Mouse (Mus musculus) T-helper 2 cell (primary cell): Measurements from ENCODE around the gene Zfp697.
"Not testable (repeated sequence)": the region's sequence is repeated elsewhere in the genome, so short reads cannot be mapped to it uniquely, and the experiment has no call there.

ENCODE experiments used
- in situ Hi-C: fragments of 300-600 bp; cut with MboI, MseI; formaldehyde crosslinking; loops from one replicate; pipeline ENCODE4 v1.15.1; 2025; ENCODE audit warnings: high pct_unique_total_duplicates

Gene Zfp697

GRCm38 (mm10) chr3:98368283-98368682 is 14.0 kb upstream of the Zfp697 start:
- in situ Hi-C loops = loop anchor here (10.0 to 25.0 kb wide), 2 partner anchors 57 to 194 kb away; no protein-coding TSS in a partner anchor

- in situ Hi-C loops = loop anchor here (10.0 to 25.0 kb wide), 2 partner anchors 56 to 194 kb away; no protein-coding TSS in a partner anchor
These were observed 13.5 kb upstream of the Zfp697 start for GRCm38 (mm10) chr3:98368776-98369175.

- in situ Hi-C loops = loop anchor here (25.0 kb wide), 1 partner anchor 188 kb away; no protein-coding TSS in a partner anchor
These were observed 8.1 kb upstream of the Zfp697 start for GRCm38 (mm10) chr3:98374062-98374719.

GRCm38 (mm10) chr3:98374980-98375379 is 7.3 kb upstream of the Zfp697 start:
- in situ Hi-C loops = loop anchor here (25.0 kb wide), 1 partner anchor 187 kb away; no protein-coding TSS in a partner anchor

- in situ Hi-C loops = no loop called here
These were observed 4.0 kb upstream of the Zfp697 start for GRCm38 (mm10) chr3:98378267-98378666.

GRCm38 (mm10) chr3:98379236-98379635 is 3.0 kb upstream of the Zfp697 start:
- in situ Hi-C loops = no loop called here

- in situ Hi-C loops = loop anchor here (10.0 kb wide), 1 partner anchor 943 kb away; no protein-coding TSS in a partner anchor
These were observed 500 bp upstream of the Zfp697 start for GRCm38 (mm10) chr3:98381677-98382245.

GRCm38 (mm10) chr3:98383024-98383790 is 946 bp downstream of the Zfp697 start:
- in situ Hi-C loops = loop anchor here (10.0 kb wide), 1 partner anchor 942 kb away; no protein-coding TSS in a partner anchor

- in situ Hi-C loops = loop anchor here (10.0 kb wide), 1 partner anchor 938 kb away; no protein-coding TSS in a partner anchor
These were observed 4.8 kb downstream of the Zfp697 start for GRCm38 (mm10) chr3:98387086-98387485.

- in situ Hi-C loops = loop anchor here (10.0 kb wide), 1 partner anchor 937 kb away; no protein-coding TSS in a partner anchor
These were observed 5.5 kb downstream of the Zfp697 start for GRCm38 (mm10) chr3:98387756-98388155.

- in situ Hi-C loops = loop anchor here (10.0 kb wide), 1 partner anchor 935 kb away; no protein-coding TSS in a partner anchor
These were observed 7.0 kb downstream of the Zfp697 start for GRCm38 (mm10) chr3:98389305-98389704.

GRCm38 (mm10) chr3:98404268-98404895 is 22.1 kb downstream of the Zfp697 start:
- in situ Hi-C loops = not testable (repeated sequence)

- in situ Hi-C loops = not testable (repeated sequence)
These were observed 23.6 kb downstream of the Zfp697 start for GRCm38 (mm10) chr3:98405877-98406276.

GRCm38 (mm10) chr3:98406569-98407144 is 24.4 kb downstream of the Zfp697 start:
- in situ Hi-C loops = not testable (repeated sequence)

- in situ Hi-C loops = not testable (repeated sequence)
These were observed 25.1 kb downstream of the Zfp697 start for GRCm38 (mm10) chr3:98407261-98407780.

GRCm38 (mm10) chr3:98410619-98411580 is 28.6 kb downstream of the Zfp697 start:
- in situ Hi-C loops = loop anchor here (5.0 kb wide), 1 partner anchor 1334 kb away; no protein-coding TSS in a partner anchor

- in situ Hi-C loops = loop anchor here (5.0 kb wide), 1 partner anchor 1336 kb away; no protein-coding TSS in a partner anchor
These were observed 31.5 kb downstream of the Zfp697 start for GRCm38 (mm10) chr3:98413733-98414132.

GRCm38 (mm10) chr3:98414296-98414695 is 32.0 kb downstream of the Zfp697 start:
- in situ Hi-C loops = loop anchor here (5.0 kb wide), 1 partner anchor 1337 kb away; no protein-coding TSS in a partner anchor
